In genomic region chr4:48541526-48542250, GRCm38 (mm10) we compare ENCODE assay signal across 9 mouse cellular contexts. TPM values are rescaled to one million over a fixed set of nuclear protein-coding genes. Genes with fewer than 3 reads are reported as not detected.
A peak's percentile ranks its signal among the peaks of the same experiment; 100 is the strongest.
DNase-seq lines count a peak whose midpoint lies in the region; ATAC-seq lines count a peak whose summit lies in the region.
"Had no signal": no experiment of that assay in that cellular context is flagged by ENCODE, and none has a peak within 500 bp of the region (broad histone marks: within the 10 kb centered on the region; RNA-seq: fewer than 3 reads in every experiment).

No protein-coding gene starts in this region.

- no peaks in the 10 kb centered on the region for H3K36me3 ChIP-seq in heart, embryonic 14.5 days (ENCODE audit: control insufficient read depth, insufficient read depth, low read length)
- H3K36me3 ChIP-seq in intestine, embryonic 15.5 days, result no peaks in the 10 kb centered on the region
- H3K36me3 ChIP-seq in midbrain, embryonic 16.5 days (ENCODE audit: control insufficient read depth, insufficient read depth, low read length), result no peaks in the 10 kb centered on the region

- peak overlapping the region; percentile 93 for H3K9ac ChIP-seq in heart, embryonic 14.5 days (ENCODE audit: low read length)
- H3K9ac ChIP-seq in intestine, embryonic 15.5 days, result peak overlapping the region; percentile 55
- H3K9ac ChIP-seq in midbrain, embryonic 16.5 days (ENCODE audit: low read depth, low read length), result peak overlapping the region; percentile 45

- no peaks in the 10 kb centered on the region for H3K9me3 ChIP-seq in heart, embryonic 14.5 days (ENCODE audit: control insufficient read depth, low read length)
- H3K9me3 ChIP-seq in intestine, embryonic 15.5 days, result no peaks in the 10 kb centered on the region
- no peaks in the 10 kb centered on the region for H3K9me3 ChIP-seq in midbrain, embryonic 16.5 days (replicated peaks; ENCODE audit: control insufficient read depth, low read length, poor library complexity, severe bottlenecking)

- WGBS in heart, embryonic 14.5 days, result 5% methylated on average over 15 of the region's 15 CpGs
- 13% methylated on average over 15 of the region's 15 CpGs for WGBS in intestine, embryonic 15.5 days
- 2% methylated on average over 15 of the region's 15 CpGs for WGBS in midbrain, embryonic 16.5 days

- H3K4me3 ChIP-seq in heart, embryonic 14.5 days (ENCODE audit: control insufficient read depth in 1 of 2, insufficient read depth in 1 of 2, low read depth in 1 of 2, low read length in 2 of 2), result peak overlapping the region; percentile 40 to 77
- peak overlapping the region; percentile 68 for H3K4me3 ChIP-seq in intestine, embryonic 15.5 days (replicated peaks)
- peak overlapping the region; percentile 78 for H3K4me3 ChIP-seq in midbrain, embryonic 16.5 days (ENCODE audit: low read depth, low read length)

- H3K4me2 ChIP-seq in heart, embryonic 14.5 days (ENCODE audit: low read length), result peak overlapping the region; percentile 86
- peak overlapping the region; percentile 87 for H3K4me2 ChIP-seq in intestine, embryonic 15.5 days (replicated peaks)
- H3K4me2 ChIP-seq in midbrain, embryonic 16.5 days (ENCODE audit: low read length), result peak overlapping the region; percentile 72

- DNase-seq in heart, adult 8-10 months (ENCODE audit: low spot score), result no peak
- peak; percentile 44 for DNase-seq in embryo, embryonic 11 days
- no peak for DNase-seq in layer of hippocampus, adult 18-20 months (ENCODE audit: low spot score in 2 of 2)
- no peak for DNase-seq in thymus, postnatal 10 days (ENCODE audit: low spot score in 2 of 2)
- DNase-seq in ovary, adult 18-20 months (ENCODE audit: low spot score), result no peak

- H3K27ac ChIP-seq in heart, embryonic 14.5 days (replicated peaks in 1 of 2; ENCODE audit: control insufficient read depth in 1 of 2, insufficient read depth in 1 of 2, low read depth in 2 of 2, low read length in 2 of 2), result peak overlapping the region; percentile 41 to 93
- peak overlapping the region; percentile 44; the same call in 1 of the 2 replicates for H3K27ac ChIP-seq in intestine, embryonic 15.5 days
- H3K27ac ChIP-seq in midbrain, embryonic 16.5 days (ENCODE audit: low read length), result no peak overlapping the region

- ATAC-seq in heart, embryonic 14.5 days (ENCODE audit: insufficient number of reproducible peaks, insufficient read depth, low FRiP score, low read depth), result no peak
- ATAC-seq in intestine, embryonic 15.5 days, result no peak
- ATAC-seq in midbrain, embryonic 16.5 days, result no peak

- peaks cover 29 to 50% of the 10 kb centered on the region in 2 experiments for H3K4me1 ChIP-seq in heart, embryonic 14.5 days (ENCODE audit: control insufficient read depth in 2 of 2, insufficient read depth in 2 of 2, low read length in 2 of 2)
- peaks cover 25% of the 10 kb centered on the region for H3K4me1 ChIP-seq in intestine, embryonic 15.5 days (replicated peaks)
- peaks cover 39% of the 10 kb centered on the region for H3K4me1 ChIP-seq in midbrain, embryonic 16.5 days (ENCODE audit: control insufficient read depth, insufficient read depth, low read length)

- H3K27me3 ChIP-seq in heart, embryonic 14.5 days (ENCODE audit: control insufficient read depth, insufficient read depth, low read length), result no peaks in the 10 kb centered on the region
- no peaks in the 10 kb centered on the region for H3K27me3 ChIP-seq in intestine, embryonic 15.5 days (replicated peaks)
- H3K27me3 ChIP-seq in midbrain, embryonic 16.5 days (ENCODE audit: control insufficient read depth, insufficient read depth, low read depth, low read length), result no peaks in the 10 kb centered on the region

RNA-seq across cellular contexts. Expression of gene Msantd3, which starts 2.0 kb away (rescaled TPM):
- 26.7 and 28.9 TPM in 2 replicates for polyA plus RNA-seq in heart, embryonic 14.5 days (2014; fragmentation: Nextera tagmentation; extraction: Ambion mirVana)
- 10 to 100 TPM; 15.8 to 22.8 (median 19.3) TPM for total RNA-seq in heart, adult 8-10 months (2022)
- 16.9 and 19.8 TPM in 2 replicates for polyA plus RNA-seq in intestine, embryonic 15.5 days (2015; fragmentation: Nextera tagmentation; extraction: Ambion mirVana)
- polyA plus RNA-seq in midbrain, embryonic 16.5 days (2015; fragmentation: Nextera tagmentation; extraction: Ambion mirVana), result 23.6 and 29.8 TPM in 2 replicates
- 10 to 100 TPM; 18.5 to 19.1 TPM for total RNA-seq in layer of hippocampus, adult 18-20 months (2021)
- total RNA-seq: MEL had no signal

RNA-seq across cellular contexts. Expression of gene Tmeff1, which starts 43.3 kb away (rescaled TPM):
- 35.7 and 41.8 TPM in 2 replicates for polyA plus RNA-seq in heart, embryonic 14.5 days (2014; fragmentation: Nextera tagmentation; extraction: Ambion mirVana)
- 10 to 100 TPM in 2 of 4 experiments, 1 to 10 TPM in 2; 7.1 to 12.0 (median 9.5) TPM for total RNA-seq in heart, adult 8-10 months (2022)
- 37.4 and 45.4 TPM in 2 replicates for polyA plus RNA-seq in intestine, embryonic 15.5 days (2015; fragmentation: Nextera tagmentation; extraction: Ambion mirVana)
- polyA plus RNA-seq in midbrain, embryonic 16.5 days (2015; fragmentation: Nextera tagmentation; extraction: Ambion mirVana), result 228 and 263 TPM in 2 replicates
- total RNA-seq in layer of hippocampus, adult 18-20 months (2021), result 100 to 1,000 TPM; 126 to 132 TPM
- total RNA-seq: MEL had no signal
